Mouse (Mus musculus) thymus, adult 2 months (tissue): Measurements from ENCODE around the gene Etv3.
A peak's percentile ranks its signal among the peaks of the same experiment; 100 is the strongest.

ENCODE experiments used
- CTCF ChIP-seq: fragments of 200-500 bp; IDR thresholded peaks from 2 replicates; pipeline ENCODE4 v1.5.1; 2012; ENCODE audit warnings: mild to moderate bottlenecking, control low read depth, low read length, moderate library complexity, borderline replicate concordance; ENCODE audit not compliant: control insufficient read depth, poor library complexity, insufficient read depth; ENCODE audit errors: extremely low read depth
- POLR2A ChIP-seq: fragments of 200-500 bp; IDR thresholded peaks from 2 replicates; pipeline ENCODE4 v1.6.1; 2012; ENCODE audit warnings: mild to moderate bottlenecking, low read length, control low read depth, moderate library complexity; ENCODE audit not compliant: control insufficient read depth, poor library complexity, insufficient read depth; ENCODE audit errors: extremely low read depth

GRCm38 (mm10) chr3:87508205-87508901 is 16.9 kb upstream of the Etv3 start:
- TF ChIP-seq CTCF = peak; percentile 19; the same call in 1 of the 2 replicates
- no peak for TF ChIP-seq POLR2A
